Mouse (Mus musculus): ENCODE measurements around the gene Nmnat3.
A peak's percentile ranks its signal among the peaks of the same experiment; 100 is the strongest.
"Not testable (repeated sequence)": the region's sequence is repeated elsewhere in the genome, so short reads cannot be mapped to it uniquely, and the experiment has no call there.

Gene Nmnat3

DNA sequence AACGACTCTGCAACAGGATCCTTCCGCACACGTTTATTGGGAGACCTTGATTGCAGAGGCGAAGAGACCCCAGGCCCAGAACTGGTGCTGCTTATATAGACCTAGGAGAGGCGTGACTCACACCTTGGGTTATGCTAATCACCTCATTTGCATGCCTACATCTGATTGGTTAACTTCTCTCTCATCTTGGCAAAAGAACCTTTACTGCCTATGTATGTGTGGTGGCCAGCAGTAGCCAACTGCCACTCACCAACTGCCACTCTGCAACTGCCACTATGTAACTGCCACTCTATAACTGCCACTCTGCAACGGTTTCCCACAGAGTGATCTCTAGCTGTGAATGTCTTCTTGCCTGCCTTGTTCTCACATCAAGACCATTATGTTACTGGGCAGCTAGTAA lies at the start of gene Nmnat3:
Gene Nmnat3 (plus strand): TSS at position 301 of the 400 bp plus-strand sequence.
- DNase-seq (ENCODE audit: low read depth, low spot score), result not testable (repeated sequence)

DNA sequence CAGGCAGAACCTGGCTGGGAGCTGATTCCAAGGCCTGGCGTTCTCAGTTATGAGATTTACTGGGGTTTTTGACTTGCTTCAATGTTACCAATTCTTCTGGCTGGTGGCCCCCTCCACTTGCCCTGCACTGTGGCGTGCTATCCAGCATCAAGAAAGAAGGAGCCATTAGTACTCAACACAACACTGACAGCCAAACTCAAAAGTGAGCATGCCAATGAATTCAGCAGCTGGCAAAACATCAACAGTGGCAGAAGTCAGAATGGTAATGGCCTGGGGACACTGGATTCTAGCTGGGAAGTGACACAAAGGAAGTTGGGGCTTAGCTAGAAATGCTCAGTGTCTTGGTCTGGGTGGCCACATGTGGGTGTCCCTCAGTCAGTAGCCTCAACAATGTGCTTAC lies 43.8 kb upstream of the Nmnat3 start:
- DNase-seq (ENCODE audit: low read depth, low spot score), result no peak

DNA sequence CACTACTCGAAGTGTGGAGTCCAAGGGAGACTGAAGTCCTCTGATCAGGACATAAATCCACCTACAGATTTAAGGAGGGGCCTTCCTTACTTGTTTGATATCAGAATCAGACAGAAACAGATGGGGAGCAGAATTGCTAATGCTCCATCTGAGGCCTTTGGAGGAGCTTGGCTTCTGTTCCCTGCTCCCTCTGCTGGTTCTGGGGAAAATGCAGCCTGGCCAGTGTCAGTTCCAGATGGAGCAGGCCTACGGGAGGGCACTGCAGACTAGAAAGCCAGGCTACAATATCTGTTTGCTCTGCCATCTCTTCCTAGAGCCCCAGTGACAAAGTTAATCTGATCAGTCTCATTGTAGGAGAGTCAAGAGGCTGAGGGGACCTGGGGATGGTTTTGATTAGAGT lies 43.0 kb upstream of the Nmnat3 start:
- peak; percentile 39 for DNase-seq (ENCODE audit: low read depth, low spot score)

DNA sequence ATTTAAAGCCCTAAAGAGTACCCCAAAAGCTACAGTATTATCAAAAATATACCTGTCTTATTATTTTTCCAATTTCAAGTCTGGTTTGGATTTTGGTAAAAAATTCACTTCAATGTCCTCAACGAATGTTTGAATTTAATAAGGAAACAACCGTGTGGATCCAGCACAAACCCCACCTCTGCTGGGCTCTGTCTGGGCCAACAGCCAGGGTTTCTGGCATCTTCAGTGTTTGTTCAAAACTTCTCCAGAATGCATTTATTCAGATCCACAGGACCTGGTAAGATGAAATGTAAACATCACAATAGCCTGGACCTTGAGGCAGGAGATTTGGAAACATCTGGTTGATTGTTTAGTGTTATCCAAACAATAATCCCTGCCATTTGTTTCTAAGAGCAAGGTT lies 42.0 kb upstream of the Nmnat3 start:
- no peak for DNase-seq (ENCODE audit: low read depth, low spot score)

DNA sequence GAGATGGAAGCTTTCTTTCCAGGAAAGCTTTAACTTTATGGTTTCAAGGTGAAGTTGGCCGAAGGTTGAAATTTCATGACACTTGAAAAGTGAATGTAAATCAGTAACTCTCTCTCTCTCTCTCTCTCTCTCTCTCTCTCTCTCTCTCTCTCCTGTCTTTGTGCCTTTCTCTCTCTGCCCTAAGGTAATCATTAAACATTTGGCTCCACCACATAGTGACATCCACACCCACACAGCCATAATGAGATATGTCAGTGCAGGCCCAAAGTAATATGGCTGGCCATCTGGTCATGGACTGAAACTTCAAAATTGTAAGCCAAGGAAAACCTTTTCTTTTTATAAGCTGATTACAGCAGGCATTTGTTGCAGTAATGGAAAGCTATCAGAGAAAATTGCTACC lies 40.9 kb upstream of the Nmnat3 start:
- no peak for DNase-seq (ENCODE audit: low read depth, low spot score)

DNA sequence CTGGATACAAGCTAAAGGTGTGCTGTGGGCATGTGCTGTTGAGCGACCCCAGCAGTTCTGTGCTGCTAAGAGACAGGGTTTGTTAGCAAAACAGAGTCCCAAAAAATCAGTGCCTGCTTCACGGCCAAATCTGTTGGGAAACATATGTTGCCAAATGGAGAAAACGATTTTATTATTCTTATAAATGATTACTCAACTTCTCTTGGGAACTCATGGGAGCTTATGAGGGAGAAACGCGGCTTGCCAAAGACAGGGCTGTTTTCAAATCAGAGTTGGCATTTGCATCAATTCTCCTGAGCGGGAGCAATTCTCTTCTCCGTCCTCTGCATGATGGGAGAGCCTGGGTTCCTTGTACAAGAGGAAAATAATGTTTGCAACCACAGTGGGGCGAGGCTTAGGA lies 27.0 kb upstream of the Nmnat3 start:
- no peak for DNase-seq (ENCODE audit: low read depth, low spot score)

DNA sequence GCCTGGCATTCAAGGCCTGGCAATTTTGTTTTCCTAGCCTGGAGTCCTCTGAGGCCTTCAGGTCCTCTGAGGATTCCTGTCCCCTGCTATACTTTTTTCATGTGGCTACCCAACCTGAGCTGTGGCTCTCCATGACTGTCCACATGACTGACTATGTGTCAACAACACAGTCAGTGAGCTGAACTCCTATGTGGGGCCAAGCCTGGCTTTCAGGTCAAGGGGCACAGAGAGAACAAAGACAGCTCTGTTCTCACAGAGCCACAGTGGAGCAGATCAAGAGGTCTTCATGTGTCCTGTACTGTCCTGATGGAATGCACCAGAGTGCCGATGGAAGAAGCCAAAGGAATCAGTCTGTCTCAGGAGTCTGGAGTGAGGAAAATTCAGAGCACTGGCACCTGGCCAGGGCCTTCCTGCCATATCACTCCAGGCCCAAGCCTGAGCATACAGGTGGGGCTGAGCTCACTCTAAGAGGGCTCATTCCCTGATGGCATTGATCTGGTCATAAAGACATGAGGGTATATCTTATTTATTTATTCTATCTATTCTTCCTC lies 25.7 kb upstream of the Nmnat3 start:
- DNase-seq (ENCODE audit: low read depth, low spot score), result no peak

DNA sequence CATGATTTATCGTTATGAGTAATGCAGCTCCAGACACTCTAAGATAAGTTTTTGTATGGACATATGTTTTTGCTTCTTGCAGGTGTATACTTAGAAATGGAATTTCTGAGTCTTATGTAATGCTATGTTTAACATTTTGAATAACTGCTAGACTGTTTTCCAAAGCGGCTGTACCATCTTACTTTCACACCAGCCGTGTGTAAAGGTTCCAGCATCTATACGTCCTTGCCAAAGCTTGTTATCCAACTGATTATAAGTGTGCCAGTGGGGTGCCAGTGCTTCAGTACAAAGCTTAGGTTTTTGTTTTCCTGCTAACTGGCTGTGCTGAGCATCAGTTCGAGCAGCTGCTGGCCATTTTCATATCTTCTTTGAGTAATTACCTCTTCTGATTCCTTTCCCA lies 22.3 kb upstream of the Nmnat3 start:
- no peak for DNase-seq (ENCODE audit: low read depth, low spot score)

DNA sequence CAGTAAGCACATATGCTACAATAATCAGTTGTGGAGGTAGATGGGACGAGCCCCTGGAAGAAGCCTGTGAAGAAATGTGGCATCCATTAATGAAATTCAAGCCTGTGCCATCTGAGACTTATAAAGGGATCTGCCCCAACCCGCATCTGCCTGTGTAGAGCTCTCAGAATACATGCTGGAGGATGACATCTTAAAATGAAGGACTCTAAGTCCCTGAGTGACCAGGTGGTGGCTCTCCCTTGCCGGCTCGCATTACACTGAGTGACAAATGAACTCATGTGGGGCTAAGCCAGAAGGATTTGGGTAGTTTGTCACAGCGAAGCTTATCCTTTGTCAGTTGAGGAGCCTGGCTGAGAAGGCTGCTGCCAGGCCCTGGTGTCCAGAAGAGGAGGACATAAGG lies 14.5 kb upstream of the Nmnat3 start:
- no peak for DNase-seq (ENCODE audit: low read depth, low spot score)

DNA sequence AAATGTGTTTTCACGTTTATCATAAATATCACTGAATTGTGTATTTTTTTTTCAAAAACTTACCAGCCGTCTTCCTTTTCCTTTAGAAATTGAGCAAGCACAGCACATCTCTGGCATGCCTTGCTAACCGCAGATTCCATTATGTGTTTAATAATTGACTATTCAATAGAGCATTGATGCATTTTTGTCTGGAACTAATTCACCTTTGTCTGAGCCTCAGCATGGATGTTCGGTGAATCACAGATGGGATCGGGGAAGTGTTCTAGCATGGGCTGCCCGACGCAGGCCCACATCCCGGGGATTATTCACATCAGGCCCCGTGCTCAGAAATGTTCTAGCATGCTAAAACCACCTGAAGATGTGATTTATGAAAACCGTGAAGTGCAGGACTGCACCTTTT lies 12.2 kb upstream of the Nmnat3 start:
- no peak for DNase-seq (ENCODE audit: low read depth, low spot score)

DNA sequence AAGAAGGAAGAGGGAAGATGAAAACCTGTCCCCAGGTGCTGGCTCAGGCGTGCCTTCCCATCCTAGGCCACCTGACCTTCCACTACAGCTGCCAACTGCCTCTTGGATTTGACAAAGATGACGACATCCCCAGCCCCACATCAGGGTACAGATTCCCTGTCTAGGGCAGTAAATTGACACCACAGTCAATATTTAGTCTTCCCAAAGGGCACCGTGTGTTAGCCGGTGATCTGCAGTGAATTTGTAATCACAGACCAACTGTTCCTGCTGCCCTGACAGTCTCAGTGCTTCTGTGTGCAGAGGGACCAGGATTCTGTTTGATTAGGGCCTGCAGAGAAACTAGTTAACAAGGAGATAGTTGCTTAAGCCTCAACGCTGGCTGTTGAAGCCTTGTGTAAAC lies 7.1 kb upstream of the Nmnat3 start:
- DNase-seq (ENCODE audit: low read depth, low spot score), result no peak

DNA sequence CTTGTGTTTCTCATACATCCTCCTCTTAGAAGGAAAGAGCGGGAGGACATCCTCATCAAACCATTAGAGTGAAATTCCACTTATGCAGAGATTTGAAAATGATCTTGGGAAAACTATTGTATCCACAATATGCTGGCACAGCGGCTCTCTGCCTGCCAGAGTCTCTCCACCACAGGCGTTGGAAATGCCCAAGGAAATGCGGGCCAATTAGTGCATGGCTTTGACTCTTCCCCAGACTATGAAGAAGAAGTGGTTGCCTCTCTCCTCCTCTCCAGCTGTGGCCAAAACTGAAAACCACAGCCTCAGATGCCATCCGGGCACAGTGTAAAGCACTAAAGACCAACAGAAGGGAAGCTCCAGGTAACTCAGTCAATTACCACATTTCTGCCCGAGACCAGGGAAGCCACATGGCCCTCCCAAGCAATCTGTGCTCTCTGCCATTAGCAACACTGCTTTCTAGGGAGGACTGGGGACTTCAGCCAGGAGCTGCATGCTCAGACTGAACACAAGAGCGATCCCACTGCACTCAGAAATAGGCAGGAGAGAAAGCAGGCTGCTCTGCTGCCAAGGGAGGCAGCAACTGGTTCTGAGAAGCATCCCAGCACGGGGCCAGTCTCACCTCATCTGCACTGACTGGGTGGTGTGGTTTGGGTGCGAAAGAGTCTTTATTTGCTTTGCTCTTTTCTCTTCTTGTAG lies 1.5 kb upstream of the Nmnat3 start:
- DNase-seq (ENCODE audit: low read depth, low spot score), result no peak

DNA sequence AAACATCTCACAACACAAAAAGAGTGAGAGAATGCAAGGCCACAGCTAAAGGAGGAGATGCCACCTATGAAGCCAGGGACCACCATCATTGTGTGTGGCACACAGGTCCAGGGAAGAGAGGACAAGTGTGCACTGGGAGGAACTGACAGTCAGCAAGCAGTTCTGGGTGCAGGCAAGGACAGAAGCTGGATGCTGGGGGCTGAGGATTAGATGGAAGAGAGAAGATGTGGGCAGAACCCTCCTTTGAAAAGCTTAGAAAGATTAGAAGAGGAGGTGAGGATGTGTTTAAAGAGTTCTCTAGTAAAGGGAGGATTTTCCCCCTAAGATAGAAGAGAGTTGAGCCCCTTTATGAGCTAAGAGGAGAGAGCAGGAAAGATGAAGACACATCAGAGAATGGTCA lies 2.4 kb downstream of the Nmnat3 start:
- DNase-seq (ENCODE audit: low read depth, low spot score), result no peak

DNA sequence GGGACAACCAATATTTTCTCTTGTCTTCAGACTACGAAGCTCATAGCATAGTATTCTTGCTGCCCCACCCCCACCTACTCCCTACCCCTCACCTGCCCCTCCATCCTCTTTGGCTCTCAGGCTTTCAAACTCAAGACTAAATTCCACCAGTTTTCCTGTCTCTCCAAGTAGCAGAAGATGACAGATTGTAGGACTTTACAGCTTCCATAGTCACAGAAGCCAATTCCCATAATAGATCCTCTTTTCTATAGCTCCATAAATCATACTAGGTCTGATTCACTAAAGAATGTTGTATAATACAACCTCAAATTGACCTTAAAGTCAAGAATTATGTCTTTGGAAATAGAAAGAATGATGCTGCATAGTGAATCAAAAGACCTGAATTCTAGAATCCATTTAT lies 3.4 kb downstream of the Nmnat3 start:
- DNase-seq (ENCODE audit: low read depth, low spot score), result no peak

DNA sequence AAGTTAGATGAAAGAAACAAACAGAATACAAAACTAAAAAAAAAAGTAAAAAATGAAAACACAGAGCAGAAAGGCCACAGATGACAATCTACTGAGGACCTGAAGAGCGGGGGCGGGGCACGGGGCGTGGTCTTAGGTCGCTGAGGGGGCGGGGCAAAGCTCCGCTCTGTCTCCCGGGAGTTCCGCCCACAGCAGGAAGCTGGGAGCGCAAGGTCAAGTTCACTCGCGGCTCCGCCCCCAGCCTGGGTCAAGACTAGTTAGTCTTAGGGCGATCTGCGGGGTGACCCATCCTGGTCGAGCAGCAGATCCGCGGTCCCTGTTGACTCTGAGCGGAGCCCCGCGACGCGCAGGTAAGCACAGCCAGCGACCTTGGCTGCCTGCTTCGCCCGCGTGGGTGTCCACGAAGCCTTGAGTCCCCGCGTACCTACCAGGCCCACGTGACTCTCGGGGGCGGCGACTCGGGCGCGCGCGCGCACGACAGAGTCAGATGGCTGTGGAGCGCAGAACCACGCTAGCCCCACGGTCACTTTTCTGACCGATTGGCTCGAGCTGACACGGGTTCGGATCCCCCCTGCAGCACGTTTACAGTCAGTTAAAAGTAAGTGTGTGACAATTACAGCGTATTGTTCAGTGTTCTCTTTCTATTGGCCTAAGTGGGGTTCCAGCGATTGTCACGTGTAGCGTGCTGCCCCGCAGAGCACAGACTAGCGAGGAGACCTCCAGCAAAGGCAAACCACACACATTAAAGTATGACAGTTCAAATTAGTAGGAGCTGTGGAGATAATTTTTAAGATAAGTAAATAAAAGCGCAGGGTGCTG lies 9.4 kb downstream of the Nmnat3 start:
- peak; percentile 82 for DNase-seq (ENCODE audit: low read depth, low spot score)

DNA sequence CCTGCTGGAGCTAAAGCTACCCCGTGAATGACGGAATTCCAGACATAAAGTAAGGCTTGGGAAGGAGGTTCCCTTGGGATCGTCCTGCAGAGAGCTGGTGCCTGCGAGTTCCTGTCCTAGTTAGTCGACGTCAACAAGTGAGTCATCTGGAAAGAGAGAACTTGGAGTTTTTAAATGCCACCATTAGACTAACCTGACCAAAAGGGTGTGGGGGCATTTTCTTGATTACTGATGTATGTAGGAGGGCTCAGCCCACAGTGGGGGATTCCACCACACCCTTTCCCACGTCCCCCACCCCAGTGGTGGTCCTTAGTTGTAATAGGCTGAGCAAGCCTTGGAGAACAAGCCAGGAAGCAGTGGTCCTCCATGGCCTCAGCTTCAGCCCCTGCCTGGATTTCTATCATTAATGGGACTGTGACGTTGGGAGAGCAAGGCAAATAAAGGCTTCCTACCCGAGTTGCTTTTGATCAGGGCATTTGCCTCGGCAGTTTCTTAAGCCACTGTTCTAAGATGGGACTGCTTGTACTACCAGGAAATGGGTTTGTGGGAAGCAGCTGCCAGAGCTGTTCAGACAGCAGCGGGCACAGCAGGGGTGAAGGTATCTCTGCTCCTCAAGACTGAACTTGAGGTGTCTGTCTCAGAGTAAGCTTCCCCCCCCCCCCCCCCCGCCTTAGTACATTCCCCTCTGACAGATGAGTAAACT lies 10.2 kb downstream of the Nmnat3 start:
- DNase-seq (ENCODE audit: low read depth, low spot score), result no peak

DNA sequence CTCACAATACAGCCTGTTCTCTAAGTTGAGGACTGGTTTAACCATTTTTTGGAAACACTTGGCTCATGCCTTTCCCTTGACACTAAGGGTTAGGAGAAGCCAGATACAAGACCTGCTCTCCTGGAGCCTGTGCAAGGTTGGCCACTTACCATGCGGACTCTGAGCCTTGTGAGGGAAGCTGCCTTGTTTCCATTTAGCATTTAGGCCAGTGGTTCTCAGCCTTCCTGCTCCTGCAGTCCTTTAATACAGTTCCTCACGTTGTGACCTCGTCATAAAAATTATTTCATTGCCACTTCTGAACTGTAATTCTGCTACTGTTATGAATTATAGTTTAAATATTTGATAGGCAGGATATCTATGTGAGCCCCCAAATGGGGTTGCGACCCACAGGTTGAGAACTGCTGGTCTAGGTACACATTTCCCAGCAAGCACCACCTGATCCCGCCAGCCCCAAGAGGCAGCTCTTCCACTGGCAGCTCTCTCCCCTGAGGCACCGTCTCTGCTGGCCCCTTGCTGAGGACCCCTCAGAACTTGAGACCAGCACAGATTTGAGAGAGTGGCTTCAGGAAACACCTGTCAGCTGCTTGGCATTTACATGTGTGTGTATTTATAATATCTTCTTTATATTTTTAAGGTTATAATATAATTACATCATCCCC lies 10.8 kb downstream of the Nmnat3 start:
- no peak for DNase-seq (ENCODE audit: low read depth, low spot score)

DNA sequence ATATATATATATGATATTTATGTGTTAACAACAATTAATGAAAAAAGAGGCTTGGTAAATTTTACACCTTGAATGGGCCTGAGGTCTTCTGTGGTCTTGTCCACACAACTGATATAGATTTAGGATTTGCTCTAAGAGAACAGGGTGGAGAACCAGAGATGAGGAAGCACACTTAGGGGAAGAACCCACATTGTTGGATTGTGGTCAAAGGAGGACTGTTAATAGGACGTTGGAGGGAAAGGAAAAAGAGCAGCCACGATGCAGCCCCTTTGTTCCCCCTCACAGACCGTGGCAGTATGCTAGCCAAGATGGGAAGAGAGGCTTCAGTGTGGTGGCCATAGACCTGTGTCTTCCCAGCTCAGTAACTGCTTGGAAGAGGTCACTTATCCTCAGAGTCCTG lies 11.5 kb downstream of the Nmnat3 start:
- no peak for DNase-seq (ENCODE audit: low read depth, low spot score)

DNA sequence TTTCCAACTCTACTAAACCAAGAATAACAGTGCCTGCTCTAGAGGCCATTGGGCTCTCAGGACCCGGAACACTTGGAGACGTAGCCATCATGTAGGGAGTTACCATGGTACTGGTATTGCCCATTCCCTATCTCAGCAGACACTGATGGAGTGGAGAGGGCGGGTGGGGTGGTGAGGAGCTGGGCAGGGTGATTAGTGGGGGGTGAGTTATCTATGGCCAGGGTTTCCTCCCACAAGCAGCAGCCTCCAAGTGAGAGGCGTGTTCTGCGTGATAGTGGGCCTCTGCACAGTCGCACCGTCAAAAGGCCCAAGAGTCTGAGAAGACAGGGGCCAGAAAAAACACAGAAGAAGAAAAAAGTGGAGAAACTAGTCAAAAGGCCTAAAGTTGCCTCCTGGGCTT lies 12.0 kb downstream of the Nmnat3 start:
- DNase-seq (ENCODE audit: low read depth, low spot score), result no peak

DNA sequence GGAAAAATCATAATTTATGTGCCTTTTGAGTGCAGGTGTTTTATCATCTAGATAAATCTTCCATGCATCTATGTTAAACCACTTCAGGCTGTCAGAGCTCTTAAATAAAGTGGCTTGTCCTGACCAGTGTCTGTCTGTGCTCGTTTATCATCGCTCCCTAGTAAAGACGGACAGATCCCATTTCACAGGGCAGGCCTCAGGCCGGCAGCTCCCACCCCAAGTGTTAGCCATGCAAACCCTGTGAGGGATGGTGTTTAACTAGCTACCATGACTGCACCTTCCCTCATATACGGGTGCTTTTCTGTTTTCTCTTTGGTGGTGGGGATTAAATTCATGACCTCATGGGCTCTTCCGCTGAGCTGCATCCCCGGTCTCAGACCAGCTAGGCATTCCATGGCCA lies 13.3 kb downstream of the Nmnat3 start:
- DNase-seq (ENCODE audit: low read depth, low spot score), result no peak

DNA sequence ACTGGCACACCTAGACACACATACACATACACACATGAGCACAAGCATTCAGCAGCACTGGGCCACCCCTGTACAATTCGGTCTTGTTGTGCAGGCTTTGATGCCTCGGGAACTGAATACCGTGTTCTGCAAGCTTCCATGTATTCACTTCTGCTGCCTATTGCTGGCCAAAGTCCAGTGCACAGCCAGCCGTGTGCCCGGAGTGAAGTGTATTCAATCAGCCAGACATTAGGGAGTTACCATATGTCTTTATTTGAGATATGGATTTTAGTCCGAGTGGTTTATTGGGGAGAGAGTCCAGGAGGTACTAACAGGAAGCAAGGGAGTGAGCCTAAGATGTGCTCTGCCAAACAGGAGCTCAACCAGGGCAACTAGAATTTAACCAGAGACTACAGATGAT lies 19.8 kb downstream of the Nmnat3 start:
- no peak for DNase-seq (ENCODE audit: low read depth, low spot score)

Data from retina, adult 2 months (tissue).